Mouse (Mus musculus) liver, embryonic 14.5 days (tissue): Measurements from ENCODE around the gene Dennd2a.

Source experiments
- CTCF ChIP-seq: IDR thresholded peaks from 2 replicates; pipeline ENCODE4 v1.5.1; 2016; ENCODE audit warnings: antibody characterized with exemption, low read depth, control low read depth
- EP300 ChIP-seq: IDR thresholded peaks from 2 replicates; pipeline ENCODE4 v1.6.1; 2016; ENCODE audit warnings: antibody characterized with exemption, low read depth

DNA sequence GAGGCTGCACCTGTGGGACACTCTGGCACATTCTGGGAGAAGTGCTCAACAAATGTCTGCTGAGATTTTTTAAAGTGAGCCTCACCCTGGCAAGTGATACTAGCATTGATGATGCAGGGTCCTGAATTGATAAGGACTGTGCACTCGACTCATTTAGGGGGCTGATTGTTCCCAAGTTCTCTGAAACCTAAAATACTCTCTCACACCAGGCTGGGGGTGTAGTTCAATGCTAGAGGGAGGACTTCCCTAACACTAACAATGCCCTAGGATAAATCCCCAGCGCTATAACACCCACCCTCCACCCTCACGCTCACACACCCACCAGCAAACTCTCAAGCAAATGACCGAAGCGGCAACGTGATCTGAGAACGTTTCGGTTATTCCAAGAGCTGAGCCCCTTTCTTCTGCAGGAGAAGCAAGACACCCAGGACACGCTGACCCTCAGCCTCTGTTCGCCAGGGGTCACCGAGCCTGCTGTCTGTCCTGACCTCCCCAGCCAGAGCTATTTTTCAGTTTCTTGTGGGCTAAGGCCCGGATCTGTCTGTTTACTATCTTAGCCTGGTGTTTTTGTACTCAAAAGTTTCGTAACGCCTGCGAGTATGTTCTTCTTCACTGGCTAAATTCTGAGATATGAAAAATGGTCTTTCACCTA, 13.8 kb downstream of the Dennd2a start:
- TF ChIP-seq CTCF (no peak), EP300 (no peak)
